Mouse (Mus musculus): ENCODE data around the gene Tssc4.
A peak's percentile ranks its signal among the peaks of the same experiment; 100 is the strongest.

Gene Tssc4

DNA sequence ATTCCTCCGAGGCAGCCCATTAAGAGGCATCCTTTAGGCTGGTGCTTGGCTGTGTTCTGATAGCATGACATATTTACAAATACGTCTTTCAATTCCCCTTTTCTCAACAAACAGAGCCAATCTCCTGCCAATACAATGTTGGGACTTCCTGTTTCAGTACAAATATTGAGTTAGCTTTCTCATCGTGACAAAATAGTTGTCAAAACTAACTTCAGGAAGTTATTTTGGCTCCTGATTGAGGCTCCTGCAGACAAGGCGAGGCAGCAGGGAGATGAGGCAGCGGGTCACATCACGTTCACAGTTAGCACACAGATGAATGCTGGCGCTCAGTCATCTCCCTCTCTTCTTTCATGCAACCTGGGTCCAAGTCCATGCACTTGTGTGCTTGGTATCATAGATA lies 22.7 kb upstream of the Tssc4 start:
- no peak for DNase-seq

DNA sequence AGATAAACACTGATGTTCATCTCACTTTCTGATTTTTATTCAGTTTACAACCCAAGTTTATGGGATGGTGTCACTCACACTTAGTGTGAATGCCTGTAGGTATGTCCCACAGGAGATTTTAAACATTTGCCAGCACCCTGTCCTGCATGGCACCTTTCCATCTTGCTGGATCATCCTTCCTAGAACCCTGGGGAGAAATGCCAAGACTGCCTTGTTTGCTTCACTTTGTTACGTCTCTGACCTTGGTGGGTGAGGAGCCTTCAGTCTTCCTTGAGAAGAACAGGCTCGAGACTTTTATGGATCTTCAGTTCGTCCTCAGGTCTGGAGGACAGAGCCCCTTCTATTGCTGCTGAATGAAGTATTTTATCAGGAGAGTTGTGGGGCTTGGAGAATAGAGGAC lies 19.7 kb upstream of the Tssc4 start:
- no peak for DNase-seq

DNA sequence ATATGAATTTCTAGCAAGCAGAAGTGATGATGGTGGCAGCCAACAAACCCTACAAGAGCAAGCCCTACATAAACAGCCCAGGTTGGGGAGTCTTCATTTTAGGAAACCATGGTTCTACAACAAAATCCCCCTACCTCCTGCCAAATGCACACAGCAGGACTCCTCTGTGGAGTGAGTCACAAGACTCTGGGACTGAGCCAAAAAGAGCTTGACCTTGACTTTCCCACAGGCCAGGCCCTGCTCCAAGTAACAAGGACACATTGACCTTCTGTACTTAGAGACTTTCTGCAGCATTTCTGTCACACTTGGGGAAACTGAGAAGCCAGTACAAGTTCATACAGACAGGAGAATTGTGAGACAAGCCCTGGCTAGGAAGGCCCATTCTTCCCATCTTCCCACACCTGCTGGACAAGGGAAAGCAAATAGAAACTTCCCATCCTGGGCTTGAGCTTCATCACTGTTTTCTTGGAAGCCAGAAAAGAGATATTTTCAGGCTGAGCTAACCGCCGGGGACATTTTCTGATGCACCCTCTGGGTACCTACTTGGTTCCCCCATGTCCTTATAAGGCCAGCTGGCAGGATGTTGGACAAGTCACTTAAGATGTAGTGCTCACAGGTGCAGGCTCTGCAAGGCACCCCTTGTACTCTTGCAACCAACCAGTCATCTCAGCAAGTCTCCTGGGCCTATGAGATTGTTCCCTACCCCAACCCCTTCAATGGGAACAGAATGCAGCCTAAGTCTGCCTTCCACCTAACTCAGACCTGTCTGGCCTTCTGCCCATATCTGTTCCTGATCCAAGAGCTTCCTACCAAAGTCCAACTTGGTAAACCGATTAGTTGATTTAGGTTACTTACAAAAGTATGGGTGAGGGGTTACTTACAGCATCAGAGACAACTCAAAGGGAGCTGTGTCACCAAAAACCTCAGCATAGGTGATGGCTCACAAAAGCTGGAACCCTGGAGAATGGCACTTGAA lies 18.9 kb upstream of the Tssc4 start:
- DNase-seq = no peak

- no peak for DNase-seq
Observed at GRCm38 (mm10) chr7:143051316-143051715, 17.7 kb upstream of the Tssc4 start.

- DNase-seq = peak; percentile 98
Observed at GRCm38 (mm10) chr7:143052626-143053007, 16.4 kb upstream of the Tssc4 start, which contains the start of gene Cd81. Gene Cd81, plus strand, starts transcription at chr7:143052739.

DNA sequence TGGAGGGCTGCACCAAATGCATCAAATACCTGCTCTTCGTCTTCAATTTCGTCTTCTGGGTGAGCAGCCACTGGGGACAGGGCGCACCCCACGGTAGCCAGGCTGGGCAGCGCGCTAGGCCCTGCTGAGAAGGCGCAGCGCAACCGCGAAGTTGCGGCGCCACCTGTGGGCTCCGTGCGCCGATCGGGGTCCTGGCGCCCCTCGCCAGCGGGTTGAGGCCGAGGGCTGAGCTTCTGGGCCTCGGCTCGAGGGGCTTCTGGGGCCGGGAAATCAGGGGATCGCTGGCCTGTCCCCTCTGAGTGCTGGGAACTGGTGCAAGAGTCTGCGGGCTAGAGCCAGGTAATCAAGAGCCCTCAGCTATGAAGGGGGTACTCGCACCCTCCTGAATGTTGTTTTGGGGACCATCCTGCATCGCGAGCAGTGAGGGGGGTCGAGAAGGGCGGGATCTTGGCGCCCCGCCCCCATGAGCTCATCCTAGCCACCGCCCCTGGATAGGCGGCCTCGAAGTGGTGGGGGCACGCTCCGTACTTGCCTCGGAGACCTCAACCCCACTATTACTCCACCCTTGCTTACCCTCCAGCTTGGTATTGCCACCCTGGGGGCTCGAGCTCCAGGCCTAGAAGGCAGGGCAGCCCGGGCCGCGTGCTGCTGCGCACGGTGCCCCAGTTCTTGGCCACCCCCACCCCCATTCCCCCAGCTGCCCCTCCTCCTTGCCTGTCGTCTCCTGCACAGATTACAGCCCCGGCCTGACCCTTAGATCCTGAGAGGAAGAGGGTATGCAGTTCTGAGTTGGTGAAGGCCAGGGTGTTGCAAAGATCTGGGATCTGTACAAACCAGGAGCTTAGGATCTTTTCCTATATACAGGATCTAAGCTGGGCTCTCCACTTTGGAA lies 15.8 kb upstream of the Tssc4 start:
- DNase-seq = peak; percentile 88

DNA sequence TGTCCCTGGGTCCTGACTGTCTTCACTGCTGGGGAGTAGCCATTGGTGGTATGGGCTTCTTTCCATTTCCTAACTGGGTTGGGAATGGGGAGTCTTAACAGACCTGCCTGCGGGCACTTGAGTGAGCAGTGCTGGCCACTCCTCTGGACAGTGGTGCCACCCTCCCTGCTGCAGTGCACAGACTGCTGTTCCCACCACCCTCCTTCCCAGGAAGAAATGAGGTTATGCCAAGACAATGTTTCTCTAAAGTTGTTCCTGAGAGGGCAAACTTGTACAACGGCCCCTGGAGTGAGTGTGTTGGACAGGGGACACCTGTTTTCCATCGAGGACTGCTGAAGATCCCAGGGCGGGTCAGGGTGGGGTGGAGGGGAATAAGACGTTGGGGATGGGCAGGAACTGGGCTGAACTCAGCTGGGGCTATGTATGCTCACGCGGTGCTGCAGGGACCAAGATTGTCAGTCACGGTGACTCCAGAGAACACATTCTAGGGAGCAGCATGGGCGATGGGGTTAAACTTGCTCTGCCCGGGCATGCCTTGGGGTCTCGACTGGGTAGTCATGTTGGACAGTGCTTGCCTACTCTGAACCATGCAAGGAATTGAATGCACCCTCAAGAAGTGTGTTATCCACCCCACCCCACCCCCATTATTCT lies 15.0 kb upstream of the Tssc4 start:
- no peak for DNase-seq

DNA sequence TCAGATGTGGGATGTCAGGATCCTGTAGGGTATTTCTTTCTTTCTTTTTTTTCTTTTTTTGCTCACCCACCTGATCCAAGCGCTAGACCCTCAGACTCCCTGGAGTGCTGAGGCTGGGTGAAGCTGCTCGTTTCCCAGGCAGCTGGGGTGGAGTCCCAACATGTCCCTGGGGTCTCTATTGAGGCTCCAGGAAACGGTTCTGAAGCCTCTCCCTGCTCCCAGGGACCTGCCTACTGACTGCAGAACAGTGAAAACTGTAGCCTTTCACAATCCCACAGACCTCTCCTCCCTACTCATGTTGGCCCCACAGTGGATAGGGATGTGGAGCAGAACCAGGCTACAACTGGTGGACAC lies 14.5 kb upstream of the Tssc4 start:
- no peak for DNase-seq

DNA sequence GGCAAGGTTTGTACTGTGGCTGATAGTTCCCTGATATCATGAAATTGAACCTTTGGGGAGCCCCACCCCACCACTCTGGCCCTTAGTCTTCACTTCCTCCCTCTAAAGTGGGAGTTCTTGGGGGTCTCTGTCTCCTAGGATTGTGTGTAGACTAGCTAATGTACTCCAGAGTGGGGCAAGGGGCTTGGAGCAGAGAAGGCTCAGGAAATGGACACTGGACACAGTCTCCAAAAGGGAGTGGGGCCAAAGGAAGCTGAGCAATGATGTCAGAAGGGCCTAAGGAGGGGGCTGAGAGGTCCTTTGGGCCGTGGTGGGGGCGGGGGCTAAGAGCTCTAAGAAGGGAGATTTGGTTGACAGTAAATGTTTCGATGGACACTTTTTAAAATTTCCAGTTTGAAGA lies 14.0 kb upstream of the Tssc4 start:
- no peak for DNase-seq

GRCm38 (mm10) chr7:143055499-143056186 lies 13.4 kb upstream of the Tssc4 start:
- no peak for DNase-seq

GRCm38 (mm10) chr7:143057023-143057422 lies 12.0 kb upstream of the Tssc4 start:
- no peak for DNase-seq

DNA sequence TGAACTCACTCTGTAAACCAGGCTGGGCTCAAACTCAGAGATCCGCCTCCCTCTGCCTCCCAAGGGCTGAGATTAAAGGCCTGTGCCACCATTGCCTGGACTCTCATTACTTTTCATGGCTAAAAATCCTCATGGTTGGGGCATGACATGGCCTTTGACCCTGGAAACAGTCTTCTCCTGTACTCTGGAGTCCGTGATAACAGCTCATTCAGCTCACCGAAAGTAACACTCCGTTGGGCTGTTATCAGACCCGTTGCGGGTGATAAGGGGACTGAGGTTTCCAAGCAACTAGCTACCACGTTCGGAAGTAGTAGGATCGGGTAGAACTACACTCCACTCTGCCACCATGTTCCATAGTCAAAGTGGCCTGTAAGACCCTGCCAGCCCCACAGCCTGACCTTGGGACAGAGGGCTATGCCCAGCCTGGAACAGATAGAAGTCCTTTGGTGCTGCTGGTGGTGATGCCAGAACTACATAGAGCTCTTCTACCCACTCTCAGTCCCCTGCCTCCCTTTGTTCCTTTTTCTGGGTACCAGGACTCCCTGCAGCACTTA lies 11.3 kb upstream of the Tssc4 start:
- no peak for DNase-seq

- DNase-seq = no peak
Observed at GRCm38 (mm10) chr7:143058221-143058697, 10.8 kb upstream of the Tssc4 start.

DNA sequence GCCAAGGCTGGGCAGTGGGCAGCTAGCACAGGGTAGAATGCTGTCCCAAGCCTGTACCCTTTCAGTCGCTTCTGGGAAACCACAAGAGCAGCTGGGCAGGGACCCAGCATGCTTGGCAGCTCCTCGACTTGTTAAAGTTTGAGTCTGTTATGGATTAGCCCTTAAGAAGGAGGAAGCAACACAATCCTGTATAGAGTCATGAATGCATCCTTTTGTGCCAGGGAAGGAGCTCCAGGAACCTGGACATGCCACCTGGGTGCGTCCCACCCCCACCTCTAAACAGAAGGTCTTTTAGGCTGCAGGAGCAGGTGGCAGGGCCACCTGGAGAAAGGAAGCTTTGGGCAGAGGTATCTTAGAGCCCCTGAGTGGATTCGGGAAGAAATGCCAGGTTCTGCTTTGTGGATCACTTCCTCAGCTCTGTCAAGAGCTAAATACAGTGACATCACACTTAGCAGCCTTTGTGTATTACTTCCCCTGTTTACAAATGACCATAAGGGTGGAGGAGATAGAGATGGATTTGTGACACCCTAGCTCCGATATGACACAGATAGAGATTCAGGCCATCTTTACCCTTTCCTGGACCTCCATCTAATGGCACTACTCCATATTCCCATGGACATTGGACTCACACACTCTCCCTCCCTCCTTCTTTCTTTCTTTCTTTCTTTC lies 9.7 kb upstream of the Tssc4 start:
- no peak for DNase-seq

DNA sequence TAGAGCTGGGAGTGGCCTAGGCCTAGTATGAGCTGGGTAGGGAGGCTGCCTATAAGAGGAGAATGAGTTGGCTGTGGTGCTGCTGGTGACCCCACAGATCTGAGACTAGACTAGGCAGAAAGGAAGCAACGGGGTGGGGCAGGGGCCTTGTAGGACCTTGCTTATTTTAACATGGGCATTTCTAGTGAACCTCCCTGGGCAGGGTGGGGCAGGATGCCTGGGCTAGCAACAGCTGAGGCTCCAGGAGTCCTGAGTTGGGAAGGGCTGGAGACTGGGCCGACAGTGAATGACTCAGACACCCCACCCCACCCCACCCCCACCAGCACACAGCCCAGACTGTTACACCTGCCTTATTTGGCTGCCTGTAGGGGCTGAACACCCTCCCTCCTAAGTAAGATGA lies 6.3 kb upstream of the Tssc4 start:
- no peak for DNase-seq

DNA sequence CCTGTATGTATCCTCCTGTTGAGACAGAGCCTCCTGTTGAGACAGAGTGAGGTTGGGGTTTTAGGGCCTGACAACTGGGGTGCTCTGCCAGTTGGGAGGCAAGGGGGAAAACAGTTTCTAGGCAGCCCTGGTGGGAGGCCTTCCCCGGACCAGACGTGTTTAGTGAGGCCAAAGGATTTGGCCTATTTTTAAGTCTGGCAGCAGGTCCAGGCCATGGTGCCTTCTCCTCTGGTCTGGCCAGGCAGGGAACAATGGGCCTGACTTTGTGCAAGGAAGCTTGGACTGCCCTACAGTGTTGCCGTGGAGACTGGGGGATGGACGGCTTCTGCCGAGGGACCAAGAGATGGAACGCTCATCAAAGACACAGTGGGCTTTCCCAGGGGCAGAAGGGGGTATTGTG lies 4.8 kb upstream of the Tssc4 start:
- DNase-seq = no peak

DNA sequence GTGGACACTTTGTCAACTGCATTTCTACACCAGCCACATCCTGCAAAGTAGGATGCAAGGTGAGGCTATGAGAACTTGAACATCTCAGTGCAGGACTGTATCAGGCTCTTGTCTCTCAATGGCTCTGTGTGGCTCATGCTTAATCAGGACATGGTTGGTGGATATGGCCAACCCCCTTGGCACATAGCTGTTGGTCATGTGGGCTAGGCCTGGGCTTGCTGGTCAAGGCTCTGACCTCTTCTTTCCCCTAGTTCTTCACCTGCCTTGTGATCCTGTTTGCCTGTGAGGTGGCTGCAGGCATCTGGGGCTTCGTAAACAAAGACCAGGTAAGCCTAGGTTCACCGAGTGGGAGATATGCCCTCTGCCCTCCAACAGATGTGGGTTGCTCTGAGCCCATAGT lies 3.4 kb upstream of the Tssc4 start:
- DNase-seq = no peak

DNA sequence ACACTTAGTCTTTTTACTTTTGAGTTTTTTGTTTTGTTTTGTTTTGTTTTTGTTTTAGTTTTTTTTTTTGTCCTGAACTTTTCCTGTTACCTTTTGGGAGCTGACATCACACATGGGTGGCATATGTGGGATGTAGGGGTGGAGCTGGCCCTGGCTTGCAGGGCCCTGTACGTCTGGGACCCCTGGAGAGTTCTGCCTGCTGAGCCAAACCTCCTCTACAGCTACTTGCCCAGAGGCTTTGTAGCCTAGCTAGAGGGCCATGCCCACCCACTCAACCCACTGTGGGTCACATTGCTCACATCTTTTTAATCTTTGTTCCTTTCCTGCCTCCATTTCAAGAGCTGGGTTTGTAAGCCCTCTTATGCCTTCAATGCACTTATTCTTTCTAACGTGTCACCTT lies 1.6 kb upstream of the Tssc4 start:
- no peak for DNase-seq

DNA sequence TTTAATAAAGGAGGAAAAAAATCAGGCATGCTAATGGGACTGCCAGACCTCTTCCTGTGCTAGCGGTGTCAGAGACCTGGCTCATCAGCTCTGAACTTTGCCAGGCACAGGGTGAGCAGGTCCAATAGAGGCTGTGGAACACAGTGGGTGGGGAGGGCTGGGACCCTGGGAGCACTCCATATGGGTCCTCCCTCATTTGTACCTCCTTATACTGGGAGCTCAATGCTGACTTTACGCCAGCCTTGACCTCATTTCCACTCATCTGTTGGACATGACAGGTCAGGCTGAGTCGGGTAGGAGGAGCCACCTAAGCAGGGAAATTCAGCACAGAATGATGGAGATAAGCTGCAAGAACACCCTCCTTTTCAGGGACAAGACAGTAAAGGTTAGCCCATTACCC lies 1.2 kb upstream of the Tssc4 start:
- DNase-seq = no peak

GRCm38 (mm10) chr7:143068316-143068881 lies 650 bp upstream of the Tssc4 start:
- DNase-seq = peak; percentile 61

DNA sequence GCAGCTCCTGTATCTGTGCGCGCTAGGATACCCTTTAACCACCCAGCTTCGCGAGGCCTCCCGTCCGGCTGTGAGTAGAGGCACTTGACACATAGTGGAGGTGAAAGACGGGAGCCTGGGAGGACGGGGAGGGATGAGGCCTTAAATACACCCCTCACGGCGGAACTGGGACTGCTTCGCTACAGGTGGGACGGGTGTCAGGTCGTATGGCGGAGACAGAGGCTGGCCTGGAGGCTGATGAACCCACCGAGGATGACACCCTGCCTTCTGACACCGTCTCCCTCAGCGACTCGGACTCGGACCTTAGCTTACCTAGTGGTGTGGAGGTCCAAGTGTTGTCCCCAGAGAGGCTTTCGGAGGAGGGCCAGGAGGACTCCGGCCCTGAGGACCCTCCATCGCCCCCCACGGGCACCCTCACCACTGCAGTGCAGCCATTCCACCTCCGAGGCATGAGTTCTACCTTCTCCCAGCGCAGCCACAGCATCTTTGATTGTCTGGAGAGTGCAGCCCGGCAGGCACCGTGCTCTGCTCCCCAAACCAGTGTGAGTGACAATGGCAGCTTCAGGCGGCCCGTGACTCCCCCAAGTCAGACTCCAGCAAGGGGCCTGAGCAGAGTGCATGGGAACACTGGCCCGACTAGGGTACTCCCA lies 827 bp downstream of the Tssc4 start:
- peak; percentile 54 for DNase-seq

Measured in thymus, postnatal 4 days (tissue).